Mouse (Mus musculus): ENCODE measurements around the gene Tbc1d4.

GRCm38 (mm10) chr14:101568828-101569227 is 40.2 kb downstream of the Tbc1d4 start:
- TF ChIP-seq POLR2A (IDR thresholded peaks at IDR 0.05; ENCODE audit: insufficient read length, low read depth) (no peak), USF1 (IDR thresholded peaks at IDR 0.05; ENCODE audit: low read depth) (peak; percentile 64), CEBPB (IDR thresholded peaks at IDR 0.05; ENCODE audit: insufficient read depth, poor library complexity, severe bottlenecking) (peak; percentile 99), POLR2AphosphoS2 (IDR thresholded peaks at IDR 0.05; ENCODE audit: insufficient read length, low read depth) (no peak), E2F4 (IDR thresholded peaks at IDR 0.05; ENCODE audit: insufficient read depth) (no peak), TCF12 (IDR thresholded peaks at IDR 0.05; ENCODE audit: insufficient read depth, poor library complexity, severe bottlenecking) (peak; percentile 88)

Data from myocyte (in vitro differentiated cells).